Mouse (Mus musculus) limb, embryonic 13.5 days (tissue): ENCODE measurements around the gene Grid1. TPM values are rescaled to one million over a fixed set of nuclear protein-coding genes. Genes with fewer than 3 reads are reported as not detected.

Source experiments
- ATAC-seq: fragments of 200-750 bp; cut with Nextera tagmentation; 2 replicates; pipeline ENCODE4 v1.8.0; 2017; ENCODE audit warnings: low read depth, moderate number of reproducible peaks, moderate TSS enrichment; ENCODE audit not compliant: low FRiP score
- H3K27ac ChIP-seq: fragments of 300-500 bp; sonication (generic); 2 replicates; pipeline ENCODE4 v1.5.1; 2015; ENCODE audit warnings: inconsistent platforms, mild to moderate bottlenecking, moderate library complexity
- H3K27me3 ChIP-seq: fragments of 300-500 bp; sonication (generic); 2 replicates; pipeline ENCODE4 v1.6.1; 2015; ENCODE audit warnings: mild to moderate bottlenecking, inconsistent platforms
- H3K36me3 ChIP-seq: fragments of 300-500 bp; sonication (generic); 2 replicates; pipeline ENCODE4 v1.6.1; 2015; ENCODE audit warnings: inconsistent platforms, mild to moderate bottlenecking, moderate library complexity
- H3K4me1 ChIP-seq: fragments of 300-500 bp; sonication (generic); 2 replicates; pipeline ENCODE4 v1.6.1; 2015; ENCODE audit warnings: inconsistent platforms
- H3K4me2 ChIP-seq: fragments of 300-500 bp; sonication (generic); replicated peaks from 2 replicates; pipeline ENCODE4 v1.6.1; 2015; ENCODE audit warnings: inconsistent platforms, mild to moderate bottlenecking, moderate library complexity
- H3K4me3 ChIP-seq: fragments of 300-500 bp; sonication (generic); 2 replicates; pipeline ENCODE4 v1.5.1; 2015; ENCODE audit warnings: moderate library complexity, mild to moderate bottlenecking, inconsistent platforms
- H3K9ac ChIP-seq: fragments of 300-500 bp; sonication (generic); 2 replicates; pipeline ENCODE4 v1.6.1; 2015; ENCODE audit warnings: mild to moderate bottlenecking, inconsistent platforms
- H3K9me3 ChIP-seq: fragments of 300-500 bp; sonication (generic); 2 replicates; pipeline ENCODE4 v1.6.1; 2016; ENCODE audit warnings: inconsistent platforms
- WGBS: fragments of 180-500 bp; shearing (Covaris S2); methylation state at CpG from one replicate; pipeline ENCODE4 v1.1.7; 2015; 5-methylcytosine and 5-hydroxymethylcytosine counted together
- polyA plus RNA-seq: library from polyadenylated mRNA; unstranded; fragments of >200 nt; fragmentation: Nextera tagmentation; extraction: Ambion mirVana; gene quantifications from 2 replicates; pipeline ENCODE4 v1.2.1, GENCODE M21; 2015

Grid1 gene
- polyA plus RNA-seq, 1 experiment from 2014 or later, result 0.50 TPM

DNA sequence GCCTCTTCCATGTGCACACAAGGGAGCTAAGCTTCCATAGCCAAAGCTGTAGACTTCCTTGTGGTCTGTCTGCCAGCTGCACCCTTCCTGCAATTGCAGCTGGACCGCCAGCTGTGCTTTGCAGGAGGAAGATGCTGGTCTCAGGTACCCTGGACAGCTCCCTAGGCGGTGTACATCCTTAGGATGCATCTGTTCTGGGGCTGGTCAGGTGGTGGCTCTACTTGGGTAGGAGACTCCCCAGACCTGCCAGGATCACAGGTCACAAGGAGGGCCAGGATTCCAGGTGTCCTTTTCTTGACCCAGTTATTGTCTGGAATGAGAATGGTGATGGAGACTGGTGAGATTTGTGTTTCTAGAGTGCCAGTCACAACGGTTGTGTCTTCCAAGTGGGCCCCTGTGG lies 3.6 kb upstream of the Grid1 start:
- H3K27ac ChIP-seq, result no peak overlapping the region
- no peak overlapping the region for H3K9ac ChIP-seq
- H3K4me3 ChIP-seq, result no peak overlapping the region
- 37% methylated on average over 3 of the region's 3 CpGs for WGBS
- H3K36me3 ChIP-seq, result no peaks in the 10 kb centered on the region
- H3K4me1 ChIP-seq, result peaks cover 21% of the 10 kb centered on the region
- ATAC-seq, result no peak
- H3K27me3 ChIP-seq, result peaks cover 82% of the 10 kb centered on the region
- no peak overlapping the region for H3K4me2 ChIP-seq
- H3K9me3 ChIP-seq, result no peaks in the 10 kb centered on the region

DNA sequence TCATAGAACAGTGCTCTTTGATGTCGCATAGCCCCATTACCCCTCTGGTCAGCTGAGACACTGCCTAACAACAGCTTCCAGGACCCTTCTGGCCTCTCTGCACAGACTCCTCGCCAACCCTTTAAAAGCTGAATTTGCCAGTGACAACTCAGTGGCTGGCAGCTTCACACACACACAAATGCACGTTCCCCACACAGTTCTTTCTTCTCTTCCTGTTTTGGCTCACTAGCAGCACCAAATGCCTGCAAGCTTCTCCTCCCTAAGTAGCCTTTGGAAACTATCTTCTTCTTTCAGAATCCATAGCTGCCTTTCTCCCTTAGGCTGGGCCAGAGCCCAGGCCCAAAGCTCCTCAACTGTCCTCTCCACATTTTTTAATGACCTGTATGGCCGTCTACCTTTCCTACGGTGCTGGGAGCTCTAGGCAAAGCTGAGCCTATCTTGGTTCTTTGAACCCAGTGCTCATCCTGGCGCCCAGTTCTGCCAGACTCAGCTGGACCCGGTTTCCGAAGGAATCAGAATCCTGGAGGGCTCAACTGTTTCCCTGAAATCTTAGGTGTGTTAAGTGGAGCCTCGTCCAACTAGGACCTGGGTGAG lies 1.4 kb upstream of the Grid1 start:
- Histone ChIP-seq H3K9me3 (no peaks in the 10 kb centered on the region), H3K36me3 (no peaks in the 10 kb centered on the region), H3K4me1 (peaks cover 28% of the 10 kb centered on the region), H3K27ac (no peak overlapping the region), H3K4me3 (peak overlapping the region; percentile 56; the same call in 1 of the 2 replicates), H3K9ac (no peak overlapping the region), H3K27me3 (peaks cover 98% of the 10 kb centered on the region), H3K4me2 (peak overlapping the region; percentile 82)
- ATAC-seq, result no peak
- WGBS, result 8% methylated on average over 9 of the region's 9 CpGs

DNA sequence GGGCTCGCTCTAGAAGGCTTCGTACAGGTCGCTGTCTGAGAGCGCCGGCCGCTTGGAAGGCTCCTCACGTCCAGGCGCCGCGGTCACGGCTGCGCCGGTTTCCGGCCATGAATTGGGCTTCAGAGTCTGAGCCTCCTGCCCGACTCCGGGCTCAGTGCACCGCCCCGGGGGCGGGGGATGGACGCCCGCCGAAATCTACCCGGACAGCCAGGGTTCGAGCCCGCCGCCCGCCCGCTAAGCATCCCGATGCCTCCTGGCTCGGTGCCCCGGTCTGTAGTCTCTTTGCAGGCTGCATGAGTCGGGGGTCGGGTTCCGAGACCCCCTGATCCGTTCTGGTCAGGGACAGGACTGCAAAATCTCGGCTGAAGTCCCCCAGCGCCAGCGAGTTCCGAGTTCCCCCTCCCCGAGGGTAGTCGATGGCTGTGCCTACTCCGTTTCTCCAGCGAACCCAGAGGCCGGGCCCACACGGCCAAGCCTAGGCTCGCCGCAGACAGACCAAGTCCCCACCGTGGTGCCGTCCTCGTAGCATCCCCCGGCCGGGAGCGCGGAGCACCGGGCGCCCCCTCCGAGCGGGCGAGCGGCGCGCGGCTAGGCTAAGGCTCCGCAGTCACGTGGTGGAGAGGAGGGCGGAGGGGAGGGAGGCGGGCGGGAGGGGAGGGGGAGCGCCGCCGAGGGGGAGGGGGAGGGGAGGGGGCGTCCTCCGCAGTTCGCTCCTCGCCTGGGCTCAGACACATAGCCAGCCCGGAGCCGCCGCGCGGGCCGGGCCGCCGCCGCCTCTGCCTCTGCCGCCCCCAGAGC lies 588 bp upstream of the Grid1 start:
- peak; percentile 68 for ATAC-seq
- WGBS, result under 1% methylated on average over 67 of the region's 85 CpGs
- Histone ChIP-seq H3K27ac (no peak overlapping the region), H3K4me3 (peak overlapping the region; percentile 56), H3K9me3 (no peaks in the 10 kb centered on the region), H3K36me3 (no peaks in the 10 kb centered on the region), H3K4me2 (peak overlapping the region; percentile 82), H3K9ac (peak overlapping the region; percentile 55), H3K27me3 (peaks cover 100% of the 10 kb centered on the region), H3K4me1 (peaks cover 28% of the 10 kb centered on the region)

DNA sequence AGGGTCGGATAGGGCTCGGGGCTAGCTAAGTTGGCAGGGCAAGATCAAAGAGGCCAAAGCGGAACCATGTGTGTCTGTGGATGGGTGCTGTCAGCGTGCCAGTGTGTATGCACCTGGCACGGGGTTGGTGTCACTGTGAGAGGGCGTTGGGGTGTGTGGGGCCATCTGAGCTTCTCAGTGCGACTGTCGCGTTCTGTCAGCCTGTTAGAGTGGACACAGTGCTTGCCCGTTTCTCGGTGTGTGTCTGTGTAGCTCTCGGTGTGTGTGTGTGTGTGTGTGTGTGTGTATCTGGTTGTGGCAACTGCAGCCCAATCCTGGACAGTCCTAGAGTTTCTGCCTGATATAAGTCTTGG lies 721 bp downstream of the Grid1 start:
- Histone ChIP-seq H3K4me2 (peak overlapping the region; percentile 82), H3K36me3 (no peaks in the 10 kb centered on the region), H3K9ac (peak overlapping the region; percentile 55; the same call in 1 of the 2 replicates), H3K9me3 (no peaks in the 10 kb centered on the region), H3K27ac (no peak overlapping the region), H3K27me3 (peaks cover 99% of the 10 kb centered on the region), H3K4me3 (peak overlapping the region; percentile 56), H3K4me1 (peaks cover 28% of the 10 kb centered on the region)
- no peak for ATAC-seq
- WGBS, result 1% methylated on average over 12 of the region's 12 CpGs

DNA sequence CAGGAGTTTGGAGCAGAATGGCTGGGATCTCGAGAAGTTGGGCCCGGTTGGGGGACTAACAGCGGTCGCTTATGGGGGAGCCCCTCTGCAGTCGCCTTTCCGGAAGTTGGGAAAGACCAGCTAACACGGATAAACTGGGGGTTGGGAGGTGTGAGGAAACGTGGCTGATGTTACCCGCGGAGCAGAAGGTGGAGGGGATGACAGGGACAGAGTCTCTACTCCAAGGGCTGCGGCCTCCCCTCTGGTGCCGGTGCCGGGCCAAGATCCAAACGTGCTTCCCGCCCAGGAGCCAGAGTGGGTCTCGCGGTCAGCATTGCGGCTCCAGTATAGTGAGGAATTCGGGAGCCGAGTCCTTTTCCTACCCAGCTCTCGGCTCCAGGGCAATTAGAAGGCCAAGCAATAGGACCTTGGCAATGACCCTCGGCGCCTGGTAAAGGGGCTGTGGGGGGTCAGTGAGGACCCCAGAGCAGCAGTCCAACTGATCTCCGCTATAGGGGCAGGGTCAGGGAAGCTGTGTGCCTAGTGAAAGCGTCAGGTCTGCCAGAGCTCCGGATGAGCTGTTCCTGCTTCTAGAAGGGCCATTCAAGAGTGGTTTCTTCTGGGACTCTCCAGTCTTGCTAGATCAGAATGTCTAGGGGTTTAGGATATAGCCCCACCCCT lies 1.4 kb downstream of the Grid1 start:
- peak overlapping the region; percentile 82 for H3K4me2 ChIP-seq
- peaks cover 28% of the 10 kb centered on the region for H3K4me1 ChIP-seq
- no peak overlapping the region for H3K27ac ChIP-seq
- no peak for ATAC-seq
- H3K9me3 ChIP-seq, result no peaks in the 10 kb centered on the region
- peaks cover 99% of the 10 kb centered on the region for H3K27me3 ChIP-seq
- H3K36me3 ChIP-seq, result no peaks in the 10 kb centered on the region
- 2% methylated on average over 26 of the region's 26 CpGs for WGBS
- peak overlapping the region; percentile 56 for H3K4me3 ChIP-seq
- no peak overlapping the region for H3K9ac ChIP-seq

DNA sequence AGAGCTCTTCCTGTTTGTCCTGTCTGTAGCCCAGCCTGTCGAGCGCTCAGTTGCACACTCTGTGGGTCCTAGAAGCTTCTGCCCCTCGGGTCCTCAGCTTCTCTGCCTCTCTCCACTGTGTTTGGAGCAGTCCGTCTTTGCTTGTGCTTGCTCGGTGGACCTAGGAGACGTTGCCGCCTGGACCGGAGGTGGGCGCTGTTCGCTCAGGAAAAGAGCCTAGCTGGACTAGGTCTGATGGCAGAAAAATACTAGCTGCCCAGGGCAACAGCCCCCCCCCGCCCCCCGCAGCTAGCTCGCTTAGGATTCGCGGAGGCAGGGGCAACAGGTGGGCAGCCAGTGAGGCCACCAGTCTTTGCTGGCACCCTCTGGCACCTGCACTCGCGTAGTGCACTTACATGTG lies 3.2 kb downstream of the Grid1 start:
- H3K9ac ChIP-seq, result no peak overlapping the region
- peak overlapping the region; percentile 22 for H3K4me3 ChIP-seq
- H3K4me1 ChIP-seq, result peaks cover 28% of the 10 kb centered on the region
- peaks cover 83% of the 10 kb centered on the region for H3K27me3 ChIP-seq
- no peaks in the 10 kb centered on the region for H3K9me3 ChIP-seq
- peak overlapping the region; percentile 51 for H3K4me2 ChIP-seq
- H3K27ac ChIP-seq, result no peak overlapping the region
- H3K36me3 ChIP-seq, result no peaks in the 10 kb centered on the region
- 1% methylated on average over 17 of the region's 17 CpGs for WGBS
- 0 out of 2 replicates have a peak, but pooled peaks have one; percentile 46 for ATAC-seq

DNA sequence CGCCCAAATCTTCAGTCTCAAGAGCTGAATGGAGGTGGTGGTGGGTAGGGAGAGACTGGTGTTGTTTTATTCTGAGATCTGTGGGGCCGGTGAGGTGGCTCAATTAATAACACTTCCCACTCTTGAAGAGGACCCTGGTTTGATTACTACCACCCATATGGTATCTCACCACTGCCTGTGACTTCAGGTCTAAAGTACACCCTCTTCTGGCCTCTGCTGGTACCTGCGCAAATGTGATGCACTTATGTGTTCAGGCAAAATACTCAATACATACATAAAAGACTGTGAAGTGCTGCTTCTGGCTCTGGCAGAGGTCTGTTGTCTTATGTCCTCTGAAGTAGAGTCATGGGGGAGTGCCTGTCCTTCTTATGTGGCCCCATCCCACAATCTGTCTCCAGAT lies 4.3 kb downstream of the Grid1 start:
- Histone ChIP-seq H3K9ac (no peak overlapping the region), H3K36me3 (no peaks in the 10 kb centered on the region), H3K9me3 (no peaks in the 10 kb centered on the region), H3K4me1 (peaks cover 25% of the 10 kb centered on the region), H3K4me2 (no peak overlapping the region), H3K27ac (no peak overlapping the region), H3K27me3 (peaks cover 77% of the 10 kb centered on the region), H3K4me3 (no peak overlapping the region)
- WGBS, result 69% methylated on average over 3 of the region's 3 CpGs
- ATAC-seq, result no peak

DNA sequence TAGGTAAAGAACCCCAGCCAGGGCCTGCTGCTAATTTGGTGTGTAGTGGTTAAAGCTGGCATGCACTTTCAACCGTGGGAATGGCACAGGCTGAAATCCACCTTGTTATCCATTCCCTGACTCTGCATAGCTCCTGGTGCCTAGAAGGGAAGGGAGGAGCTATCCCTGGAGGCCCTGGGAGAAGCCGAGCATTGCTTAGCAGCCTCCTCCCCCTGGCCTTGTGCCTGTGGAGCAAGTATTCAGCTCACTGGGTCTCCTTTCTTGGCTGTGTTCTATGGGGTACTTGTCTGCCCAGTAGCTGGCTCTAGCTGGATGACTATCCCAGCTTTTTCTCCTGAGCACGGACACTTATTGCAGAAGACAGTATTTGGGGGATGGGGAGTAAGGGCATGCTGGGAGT lies 6.0 kb downstream of the Grid1 start:
- peaks cover 60% of the 10 kb centered on the region for H3K27me3 ChIP-seq
- H3K9me3 ChIP-seq, result no peaks in the 10 kb centered on the region
- H3K4me2 ChIP-seq, result no peak overlapping the region
- no peaks in the 10 kb centered on the region for H3K36me3 ChIP-seq
- H3K27ac ChIP-seq, result no peak overlapping the region
- peaks cover 11% of the 10 kb centered on the region; the same call in 1 of the 2 replicates for H3K4me1 ChIP-seq
- 36% methylated on average over 3 of the region's 3 CpGs for WGBS
- H3K9ac ChIP-seq, result no peak overlapping the region
- no peak overlapping the region for H3K4me3 ChIP-seq
- no peak for ATAC-seq

DNA sequence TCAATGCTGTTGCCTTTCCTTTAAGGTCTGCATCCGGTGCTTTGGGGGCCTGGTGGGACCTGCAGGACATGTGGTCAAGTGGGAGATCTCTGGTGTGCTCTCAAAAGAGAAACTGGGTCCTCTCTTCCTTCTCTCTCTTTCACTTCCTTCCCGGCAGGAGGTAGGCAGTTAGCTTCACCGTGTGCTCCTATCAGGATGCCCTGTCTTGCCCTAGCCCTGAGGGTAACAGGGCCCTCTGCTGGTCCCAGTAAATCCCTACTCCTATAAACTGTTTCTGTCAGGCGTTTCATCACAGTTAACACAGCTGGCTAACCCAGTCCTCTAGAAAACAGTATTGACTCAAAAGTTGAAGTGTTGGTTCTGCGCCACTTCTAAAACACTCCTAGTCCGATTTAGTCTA lies 9.9 kb downstream of the Grid1 start:
- Histone ChIP-seq H3K4me2 (no peak overlapping the region), H3K4me1 (no peaks in the 10 kb centered on the region), H3K4me3 (no peak overlapping the region), H3K9ac (no peak overlapping the region), H3K27ac (no peak overlapping the region), H3K9me3 (no peaks in the 10 kb centered on the region), H3K27me3 (peaks cover 21% of the 10 kb centered on the region), H3K36me3 (no peaks in the 10 kb centered on the region)
- 63% methylated on average over 6 of the region's 6 CpGs for whole genome bisulfite sequencing
- ATAC-seq, result no peak

DNA sequence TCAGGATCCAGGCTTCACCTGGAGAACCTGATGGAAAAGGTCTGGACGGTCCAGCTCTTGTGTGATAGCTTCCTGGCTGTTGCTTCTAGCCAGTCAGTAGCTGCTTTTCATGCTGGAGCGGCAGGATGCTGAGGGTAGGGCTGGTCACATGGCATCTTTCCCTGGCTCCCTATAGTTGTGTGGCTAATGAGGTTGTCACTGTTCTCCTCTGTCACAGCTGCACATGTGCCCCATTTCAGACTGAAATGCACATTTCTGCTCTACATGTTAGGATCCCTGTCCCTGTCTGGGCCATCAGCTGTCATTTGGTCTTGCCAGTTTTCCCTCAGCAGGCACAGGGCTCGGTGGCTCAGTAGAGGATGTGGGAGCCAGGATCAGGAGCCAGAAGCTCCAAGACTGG lies 17.2 kb downstream of the Grid1 start:
- H3K27me3 ChIP-seq, result no peaks in the 10 kb centered on the region
- no peak overlapping the region for H3K27ac ChIP-seq
- H3K4me2 ChIP-seq, result no peak overlapping the region
- H3K9me3 ChIP-seq, result no peaks in the 10 kb centered on the region
- ATAC-seq, result no peak
- H3K4me1 ChIP-seq, result no peaks in the 10 kb centered on the region
- WGBS, result 80% methylated on average over 3 of the region's 3 CpGs
- H3K4me3 ChIP-seq, result no peak overlapping the region
- H3K9ac ChIP-seq, result no peak overlapping the region
- no peaks in the 10 kb centered on the region for H3K36me3 ChIP-seq

DNA sequence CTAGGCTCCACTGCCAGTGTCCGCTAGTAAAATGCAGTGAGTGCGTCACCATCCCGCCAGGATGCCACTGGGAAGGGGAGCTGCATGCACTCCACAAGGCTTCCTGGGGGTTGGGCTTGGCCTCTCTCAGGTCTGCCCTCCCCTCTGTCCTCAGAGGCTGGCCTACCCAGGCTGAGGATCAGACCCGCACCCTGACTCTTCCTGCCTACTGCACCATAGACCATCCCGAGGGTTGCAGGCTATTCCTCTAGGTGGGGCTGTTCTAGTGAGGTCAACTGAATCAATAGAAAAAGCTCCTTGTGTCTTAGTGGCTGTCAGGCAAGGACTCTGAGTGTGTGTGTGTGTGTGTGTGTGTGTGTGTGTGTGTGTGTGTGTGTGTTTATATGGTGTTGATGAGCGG lies 19.1 kb downstream of the Grid1 start:
- no peaks in the 10 kb centered on the region for H3K36me3 ChIP-seq
- H3K4me1 ChIP-seq, result no peaks in the 10 kb centered on the region
- no peak overlapping the region for H3K9ac ChIP-seq
- 0 out of 2 replicates have a peak, but pooled peaks cover 4% of the 10 kb centered on the region for H3K9me3 ChIP-seq
- ATAC-seq, result no peak
- no peak overlapping the region for H3K4me2 ChIP-seq
- no peak overlapping the region for H3K4me3 ChIP-seq
- WGBS, result 66% methylated on average over 6 of the region's 6 CpGs
- H3K27ac ChIP-seq, result no peak overlapping the region
- no peaks in the 10 kb centered on the region for H3K27me3 ChIP-seq

DNA sequence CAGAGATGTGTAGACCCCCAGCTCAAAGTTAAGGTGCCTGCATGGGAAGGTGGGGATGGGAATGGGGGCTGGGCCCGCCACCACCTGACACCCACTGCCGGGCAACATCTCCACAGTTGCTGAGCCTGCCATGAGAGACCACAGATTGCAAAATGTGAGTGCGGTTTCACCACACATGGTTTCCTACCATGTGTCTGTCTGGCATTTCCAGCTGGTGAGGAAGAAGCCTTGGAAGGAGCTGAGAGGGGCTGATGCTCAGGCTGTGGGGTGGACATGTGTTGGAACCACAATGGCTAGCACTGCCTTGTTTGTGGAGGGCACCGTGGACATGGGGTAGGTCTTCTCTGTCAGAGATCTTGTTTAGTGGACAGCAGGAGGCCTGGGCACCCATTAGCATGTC lies 20.0 kb downstream of the Grid1 start:
- H3K4me2 ChIP-seq, result no peak overlapping the region
- H3K27ac ChIP-seq, result no peak overlapping the region
- H3K36me3 ChIP-seq, result no peaks in the 10 kb centered on the region
- no peaks in the 10 kb centered on the region for H3K4me1 ChIP-seq
- H3K4me3 ChIP-seq, result no peak overlapping the region
- H3K9ac ChIP-seq, result no peak overlapping the region
- no peak for ATAC-seq
- H3K27me3 ChIP-seq, result no peaks in the 10 kb centered on the region
- 0 out of 2 replicates have a peak, but pooled peaks cover 4% of the 10 kb centered on the region for H3K9me3 ChIP-seq
- WGBS, result 90% methylated on average over 4 of the region's 4 CpGs
